Mouse (Mus musculus): ENCODE measurements around the gene Mt1.

DNA sequence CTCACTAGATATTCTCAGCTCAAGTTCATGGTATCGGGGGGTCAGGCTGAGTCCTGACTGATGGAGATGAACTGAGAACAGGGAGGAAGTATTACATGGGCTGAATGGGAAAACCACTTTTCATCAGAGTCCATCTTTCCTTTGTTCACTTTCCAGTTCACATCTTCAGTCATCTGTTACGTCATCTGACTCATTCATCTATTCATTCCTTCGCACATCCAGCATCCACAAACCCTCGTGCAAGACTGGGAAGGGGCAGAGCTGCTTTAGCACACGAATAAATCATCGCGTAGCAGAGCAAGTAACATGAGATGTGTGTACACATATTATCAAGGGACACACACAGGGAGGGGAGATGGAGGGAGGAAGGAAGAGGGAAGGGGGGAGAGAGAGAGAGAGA lies 42.7 kb upstream of the Mt1 start:
- TF ChIP-seq POLR2A (IDR thresholded peaks at IDR 0.05; ENCODE audit: low read depth, low read length) (no peak), CTCF (IDR thresholded peaks at IDR 0.05; ENCODE audit: extremely low read depth, insufficient read length, insufficient replicate concordance, low read depth, low read length) (no peak)

Data from small intestine, adult 2 months (tissue).